Mouse (Mus musculus) mouse trophoblast stem cell (cell line): ENCODE data around the gene Myoz2.

Source experiments
- in situ Hi-C, 2 experiments: fragments of 300-500 bp; cut with MseI, MboI; formaldehyde crosslinking; loops; 2 replicates in 1 of 2; 3 replicates in 1 of 2; pipeline ENCODE4 v1.15.1; 2025

Gene Myoz2

GRCm38 (mm10) chr3:123009417-123009816 is 25.4 kb downstream of the Myoz2 start:
- in situ Hi-C loops = no loop called here

- in situ Hi-C loops = no loop called here
These were observed 27.4 kb downstream of the Myoz2 start for GRCm38 (mm10) chr3:123007386-123007785.

- in situ Hi-C loops = no loop called here
These were observed 33.8 kb downstream of the Myoz2 start for GRCm38 (mm10) chr3:123001053-123001452.

- in situ Hi-C loops = no loop called here
These were observed 36.3 kb downstream of the Myoz2 start for GRCm38 (mm10) chr3:122998511-122998910.

GRCm38 (mm10) chr3:122996968-122997367 is 37.8 kb downstream of the Myoz2 start:
- in situ Hi-C loops = no loop called here

- in situ Hi-C loops = no loop called here
These were observed 47.9 kb downstream of the Myoz2 start for GRCm38 (mm10) chr3:122986906-122987305.

GRCm38 (mm10) chr3:122986386-122986785 is 48.4 kb downstream of the Myoz2 start:
- in situ Hi-C loops = no loop called here

- in situ Hi-C loops = no loop called here
These were observed 49.5 kb downstream of the Myoz2 start for GRCm38 (mm10) chr3:122985183-122985944.

- in situ Hi-C loops = no loop called here
These were observed 50.3 kb downstream of the Myoz2 start, which contains the start of gene Usp53 for GRCm38 (mm10) chr3:122984249-122985182. Gene Usp53, minus strand, starts transcription at chr3:122984510.

GRCm38 (mm10) chr3:122983849-122984248 is 51.0 kb downstream of the Myoz2 start:
- in situ Hi-C loops = no loop called here

- in situ Hi-C loops = no loop called here
These were observed 58.9 kb downstream of the Myoz2 start for GRCm38 (mm10) chr3:122975964-122976363.

- in situ Hi-C loops = no loop called here
These were observed 59.5 kb downstream of the Myoz2 start for GRCm38 (mm10) chr3:122975363-122975762.

- in situ Hi-C loops = loop anchor here in 1 of 2 experiments (25.0 kb wide), 1 partner anchor 337 kb away; no protein-coding TSS in a partner anchor
These were observed 60.0 kb downstream of the Myoz2 start for GRCm38 (mm10) chr3:122974833-122975232.

GRCm38 (mm10) chr3:122972126-122972822 is 62.5 kb downstream of the Myoz2 start:
- in situ Hi-C loops = loop anchor here in 1 of 2 experiments (25.0 kb wide), 1 partner anchor 340 kb away; no protein-coding TSS in a partner anchor

GRCm38 (mm10) chr3:122968391-122968790 is 66.4 kb downstream of the Myoz2 start:
- in situ Hi-C loops = loop anchor here in 1 of 2 experiments (10.0 to 25.0 kb wide), 2 partner anchors 136 to 344 kb away; no protein-coding TSS in a partner anchor

GRCm38 (mm10) chr3:122964301-122964700 is 70.5 kb downstream of the Myoz2 start:
- in situ Hi-C loops = loop anchor here in 1 of 2 experiments (10.0 to 25.0 kb wide), 2 partner anchors 140 to 348 kb away; no protein-coding TSS in a partner anchor
